Mouse (Mus musculus): ENCODE measurements around the gene Tmem151b. TPM values are rescaled to one million over a fixed set of nuclear protein-coding genes. Genes with fewer than 3 reads are reported as not detected.
A peak's percentile ranks its signal among the peaks of the same experiment; 100 is the strongest.

Gene Tmem151b
- polyA plus RNA-seq, 1 experiment from 2014 or later: 34.5 TPM

- Histone ChIP-seq H3K27me3 (no peaks in the 10 kb centered on the region), H3K4me3 (no peak overlapping the region), H3K9me3 (no peaks in the 10 kb centered on the region), H3K9ac (replicated peaks) (no peak overlapping the region), H3K4me1 (peaks cover 55% of the 10 kb centered on the region), H3K4me2 (replicated peaks) (no peak overlapping the region), H3K27ac (replicated peaks) (no peak overlapping the region), H3K36me3 (peaks cover 61% of the 10 kb centered on the region)
- WGBS: 77% methylated on average over 4 of the region's 4 CpGs
- no peak for ATAC-seq (replicated peaks)
Measured at GRCm38 (mm10) chr17:45569999-45570398, 20.5 kb upstream of the Tmem151b start.

- no peak overlapping the region for H3K4me3 ChIP-seq
- H3K9me3 ChIP-seq: no peaks in the 10 kb centered on the region
- no peak for ATAC-seq (replicated peaks)
- peaks cover 55% of the 10 kb centered on the region for H3K4me1 ChIP-seq
- H3K36me3 ChIP-seq: peaks cover 61% of the 10 kb centered on the region
- 86% methylated on average over 12 of the region's 12 CpGs for WGBS
- H3K9ac ChIP-seq (replicated peaks): no peak overlapping the region; the same call in 1 of the 2 replicates
- no peak overlapping the region; the same call in 1 of the 2 replicates for H3K27ac ChIP-seq (replicated peaks)
- no peak overlapping the region for H3K4me2 ChIP-seq (replicated peaks)
- no peaks in the 10 kb centered on the region for H3K27me3 ChIP-seq
Measured at GRCm38 (mm10) chr17:45568990-45569389, 19.5 kb upstream of the Tmem151b start.

DNA sequence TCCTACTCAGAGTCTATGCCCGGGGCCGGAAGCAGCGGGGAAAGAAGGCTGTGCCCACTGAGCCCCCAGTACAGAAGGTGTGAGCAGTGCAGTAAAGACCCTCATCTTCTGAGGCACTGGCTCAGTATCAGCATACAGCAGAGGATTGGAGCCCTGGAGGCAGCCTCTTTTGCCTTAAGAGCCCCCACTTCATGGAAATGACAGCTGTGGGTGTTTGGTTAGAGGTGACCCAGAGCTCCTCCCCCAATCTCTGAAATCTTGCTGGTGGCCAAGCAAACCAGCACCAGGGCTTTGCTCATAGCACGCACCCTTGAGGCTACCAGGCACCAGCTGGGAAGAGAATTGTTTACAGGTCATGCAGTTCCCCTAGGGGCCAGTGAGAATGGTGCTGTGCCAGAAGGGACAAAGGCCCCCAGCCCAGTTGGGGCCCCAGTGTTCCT, 17.7 kb upstream of the Tmem151b start:
- H3K27ac ChIP-seq (replicated peaks): 0 out of 2 replicates have a peak overlapping the region, but pooled peaks have one; percentile 8
- peaks cover 55% of the 10 kb centered on the region for H3K4me1 ChIP-seq
- H3K9ac ChIP-seq (replicated peaks): no peak overlapping the region

DNA sequence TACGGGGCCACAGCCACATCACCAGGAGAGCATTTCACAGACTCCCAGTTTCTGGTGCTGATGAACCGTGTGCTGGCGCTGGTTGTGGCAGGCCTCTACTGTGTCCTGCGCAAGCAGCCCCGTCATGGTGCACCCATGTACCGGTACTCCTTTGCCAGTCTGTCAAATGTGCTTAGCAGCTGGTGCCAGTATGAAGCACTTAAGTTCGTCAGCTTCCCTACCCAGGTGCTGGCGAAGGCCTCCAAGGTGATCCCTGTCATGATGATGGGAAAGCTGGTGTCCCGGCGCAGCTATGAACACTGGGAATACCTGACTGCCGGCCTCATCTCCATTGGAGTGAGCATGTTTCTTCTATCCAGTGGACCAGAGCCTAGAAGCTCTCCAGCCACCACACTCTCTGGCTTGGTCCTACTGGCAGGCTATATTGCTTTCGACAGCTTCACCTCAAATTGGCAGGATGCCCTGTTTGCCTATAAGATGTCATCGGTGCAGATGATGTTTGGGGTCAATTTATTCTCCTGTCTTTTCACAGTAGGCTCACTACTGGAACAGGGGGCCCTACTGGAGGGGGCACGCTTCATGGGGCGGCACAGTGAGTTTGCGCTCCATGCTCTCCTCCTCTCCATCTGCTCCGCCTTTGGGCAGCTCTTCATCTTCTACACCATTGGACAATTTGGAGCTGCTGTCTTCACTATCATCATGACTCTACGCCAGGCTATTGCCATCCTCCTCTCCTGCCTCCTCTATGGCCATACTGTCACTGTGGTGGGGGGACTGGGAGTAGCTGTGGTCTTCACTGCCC, 17.1 kb upstream of the Tmem151b start:
- Histone ChIP-seq H3K4me3 (no peak overlapping the region), H3K4me1 (peaks cover 50% of the 10 kb centered on the region), H3K36me3 (peaks cover 59% of the 10 kb centered on the region), H3K27ac (replicated peaks) (0 out of 2 replicates have a peak overlapping the region, but pooled peaks have one; percentile 8), H3K9ac (replicated peaks) (no peak overlapping the region), H3K4me2 (replicated peaks) (no peak overlapping the region), H3K9me3 (no peaks in the 10 kb centered on the region), H3K27me3 (no peaks in the 10 kb centered on the region)
- no peak for ATAC-seq (replicated peaks)
- 63% methylated on average over 18 of the region's 18 CpGs for WGBS

More for the DNA sequence above, 17.7 kb upstream of the Tmem151b start:
- H3K9me3 ChIP-seq: no peaks in the 10 kb centered on the region
- H3K27me3 ChIP-seq: no peaks in the 10 kb centered on the region
- no peak overlapping the region for H3K4me2 ChIP-seq (replicated peaks)
- peaks cover 61% of the 10 kb centered on the region for H3K36me3 ChIP-seq
- 24% methylated on average over 4 of the region's 4 CpGs for WGBS
- ATAC-seq (replicated peaks): no peak
- no peak overlapping the region for H3K4me3 ChIP-seq

DNA sequence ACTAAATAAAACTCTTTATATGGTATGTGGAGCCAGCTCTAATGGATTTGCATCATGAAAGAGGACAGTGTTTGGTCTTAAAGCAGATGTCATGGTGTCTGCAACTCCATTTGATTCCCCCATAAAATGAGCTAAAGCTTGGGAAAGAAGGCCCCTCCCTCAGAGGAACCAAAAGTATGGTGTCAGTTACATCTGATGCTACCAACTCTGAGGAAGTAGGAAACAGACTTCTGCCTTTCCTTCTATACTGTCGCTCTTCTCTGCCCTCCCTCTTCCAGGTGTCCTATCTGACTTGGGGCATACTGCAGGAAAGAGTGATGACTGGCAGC, 16.5 kb upstream of the Tmem151b start:
- Histone ChIP-seq H3K9me3 (no peaks in the 10 kb centered on the region), H3K4me3 (no peak overlapping the region), H3K4me2 (replicated peaks) (no peak overlapping the region), H3K36me3 (peaks cover 54% of the 10 kb centered on the region), H3K4me1 (peaks cover 44% of the 10 kb centered on the region), H3K27ac (replicated peaks) (no peak overlapping the region), H3K27me3 (no peaks in the 10 kb centered on the region), H3K9ac (replicated peaks) (no peak overlapping the region)
- no peak for ATAC-seq (replicated peaks)
- WGBS: 77% methylated on average over 1 of the region's 1 CpGs

DNA sequence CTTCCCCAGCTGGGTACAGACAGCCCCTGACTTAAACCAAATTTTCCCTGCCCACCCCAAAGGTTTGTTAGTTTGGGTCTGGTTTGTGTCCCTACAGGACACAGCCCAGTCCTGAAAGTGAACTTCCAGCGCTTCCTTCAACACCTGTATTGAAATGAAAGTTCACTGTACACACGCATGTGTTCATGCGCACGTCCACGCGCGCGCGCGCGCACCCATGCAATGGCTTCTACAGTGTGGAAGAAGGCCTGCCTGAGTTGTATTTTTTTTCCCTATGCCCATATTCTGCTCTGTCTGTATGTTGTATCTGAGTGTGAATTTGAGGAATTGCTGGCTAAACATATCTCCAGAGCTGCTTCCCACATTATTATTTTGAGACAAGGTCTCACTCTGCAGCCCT, 15.6 kb upstream of the Tmem151b start:
- Histone ChIP-seq H3K4me2 (replicated peaks) (peak overlapping the region; percentile 98), H3K27me3 (no peaks in the 10 kb centered on the region), H3K27ac (replicated peaks) (no peak overlapping the region), H3K9ac (replicated peaks) (peak overlapping the region; percentile 94), H3K4me3 (peak overlapping the region; percentile 89), H3K36me3 (peaks cover 45% of the 10 kb centered on the region), H3K9me3 (no peaks in the 10 kb centered on the region), H3K4me1 (peaks cover 35% of the 10 kb centered on the region)
- ATAC-seq (replicated peaks): no peak
- WGBS: 93% methylated on average over 11 of the region's 11 CpGs

DNA sequence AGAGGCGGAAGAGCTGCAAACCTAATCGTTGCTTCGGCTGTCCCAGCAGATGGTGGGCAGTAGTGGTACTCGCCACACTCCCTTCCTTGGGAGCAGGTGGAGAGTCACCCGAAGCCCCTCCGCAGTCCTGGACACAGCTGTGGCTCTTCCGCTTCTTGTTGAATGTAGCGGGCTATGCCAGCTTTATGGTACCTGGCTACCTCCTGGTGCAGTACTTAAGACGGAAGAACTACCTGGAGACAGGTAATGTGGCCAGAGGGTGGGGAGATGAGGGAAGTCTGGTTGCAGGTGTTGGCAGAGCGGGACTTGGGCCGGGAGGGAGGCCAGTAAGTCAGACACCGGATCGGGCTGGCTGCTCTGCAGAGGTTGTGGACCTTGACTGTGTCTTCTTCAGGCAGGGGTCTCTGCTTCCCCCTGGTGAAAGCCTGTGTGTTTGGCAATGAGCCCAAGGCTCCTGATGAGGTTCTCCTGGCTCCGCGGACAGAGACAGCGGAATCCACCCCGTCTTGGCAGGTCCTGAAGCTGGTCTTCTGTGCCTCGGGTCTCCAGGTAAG, 15.1 kb upstream of the Tmem151b start:
- H3K4me2 ChIP-seq (replicated peaks): peak overlapping the region; percentile 98
- no peaks in the 10 kb centered on the region for H3K27me3 ChIP-seq
- ATAC-seq (replicated peaks): no peak
- H3K4me1 ChIP-seq: peaks cover 31% of the 10 kb centered on the region
- H3K4me3 ChIP-seq: peak overlapping the region; percentile 89
- H3K9me3 ChIP-seq: no peaks in the 10 kb centered on the region
- H3K9ac ChIP-seq (replicated peaks): peak overlapping the region; percentile 94
- H3K36me3 ChIP-seq: peaks cover 40% of the 10 kb centered on the region
- 7% methylated on average over 18 of the region's 18 CpGs for WGBS
- H3K27ac ChIP-seq (replicated peaks): peak overlapping the region; percentile 86

GRCm38 (mm10) chr17:45563655-45564530, 14.4 kb upstream of the Tmem151b start, which contains the start of gene Slc35b2:
Gene Slc35b2, plus strand, starts transcription at chr17:45563874.
- peak within 1 kb of the TSS; percentile 89 for H3K4me3 ChIP-seq
- WGBS: under 1% methylated on average over 43 of the region's 61 CpGs
- ATAC-seq (replicated peaks): peak; percentile 88
- H3K36me3 ChIP-seq: peaks cover 32% of the 10 kb centered on the region
- peak within 1 kb of the TSS; percentile 94 for H3K9ac ChIP-seq (replicated peaks)
- peak within 1 kb of the TSS; percentile 98 for H3K4me2 ChIP-seq (replicated peaks)
- H3K9me3 ChIP-seq: no peaks in the 10 kb centered on the region
- H3K27me3 ChIP-seq: no peaks in the 10 kb centered on the region
- peaks cover 30% of the 10 kb centered on the region for H3K4me1 ChIP-seq
- H3K27ac ChIP-seq (replicated peaks): peak within 1 kb of the TSS; percentile 86

- H3K4me3 ChIP-seq: no peak overlapping the region; the same call in 1 of the 2 replicates
- peaks cover 26% of the 10 kb centered on the region for H3K36me3 ChIP-seq
Measured at GRCm38 (mm10) chr17:45563216-45563615, 13.7 kb upstream of the Tmem151b start.

GRCm38 (mm10) chr17:45559732-45560525, 10.5 kb upstream of the Tmem151b start:
- Histone ChIP-seq H3K27ac (replicated peaks) (no peak overlapping the region), H3K9me3 (no peaks in the 10 kb centered on the region)
- WGBS: 84% methylated on average over 15 of the region's 15 CpGs

More at GRCm38 (mm10) chr17:45563216-45563615, 13.7 kb upstream of the Tmem151b start:
- no peak for ATAC-seq (replicated peaks)
- no peak overlapping the region for H3K9ac ChIP-seq (replicated peaks)
- H3K4me2 ChIP-seq (replicated peaks): no peak overlapping the region
- H3K4me1 ChIP-seq: peaks cover 30% of the 10 kb centered on the region
- WGBS: 80% methylated on average over 12 of the region's 12 CpGs
- no peaks in the 10 kb centered on the region for H3K27me3 ChIP-seq
- H3K9me3 ChIP-seq: no peaks in the 10 kb centered on the region
- H3K27ac ChIP-seq (replicated peaks): no peak overlapping the region

More at GRCm38 (mm10) chr17:45559732-45560525, 10.5 kb upstream of the Tmem151b start:
- Histone ChIP-seq H3K4me1 (peaks cover 16% of the 10 kb centered on the region), H3K27me3 (0 out of 2 replicates have a peak, but pooled peaks cover under 1% of the 10 kb centered on the region), H3K36me3 (no peaks in the 10 kb centered on the region), H3K4me2 (replicated peaks) (no peak overlapping the region), H3K4me3 (no peak overlapping the region), H3K9ac (replicated peaks) (no peak overlapping the region)
- ATAC-seq (replicated peaks): no peak

Data from forebrain, embryonic 15.5 days (tissue).